Mouse (Mus musculus): ENCODE data around the gene Pacs1.

DNA sequence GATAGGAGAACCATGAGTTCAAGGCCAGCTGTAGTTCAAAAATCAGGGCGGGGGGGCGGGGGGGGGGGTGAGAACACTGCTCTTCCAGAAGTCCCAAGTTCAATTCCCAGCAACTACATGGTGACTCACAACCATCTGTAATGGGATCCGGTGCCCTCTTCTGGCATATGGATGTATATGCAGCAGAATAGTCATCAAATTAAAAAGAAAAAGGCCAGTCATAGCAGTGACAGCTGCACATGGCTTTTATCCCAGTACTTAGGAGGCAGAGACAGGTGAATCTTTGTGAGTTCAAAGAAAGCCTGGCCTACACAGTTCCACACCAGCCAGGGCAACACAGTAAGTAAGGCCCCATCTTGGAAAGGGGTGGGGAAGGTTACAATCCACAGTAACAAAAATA is 4.2 kb upstream of the Pacs1 start:
- TF ChIP-seq EP300 (optimal IDR thresholded peaks at IDR 0.05): no peak
- peak; percentile 60 for TF ChIP-seq CTCF (IDR thresholded peaks at IDR 0.05; ENCODE audit: low read depth)
